Mouse (Mus musculus): ENCODE measurements around the gene Mrvi1.

Mrvi1 gene

DNA sequence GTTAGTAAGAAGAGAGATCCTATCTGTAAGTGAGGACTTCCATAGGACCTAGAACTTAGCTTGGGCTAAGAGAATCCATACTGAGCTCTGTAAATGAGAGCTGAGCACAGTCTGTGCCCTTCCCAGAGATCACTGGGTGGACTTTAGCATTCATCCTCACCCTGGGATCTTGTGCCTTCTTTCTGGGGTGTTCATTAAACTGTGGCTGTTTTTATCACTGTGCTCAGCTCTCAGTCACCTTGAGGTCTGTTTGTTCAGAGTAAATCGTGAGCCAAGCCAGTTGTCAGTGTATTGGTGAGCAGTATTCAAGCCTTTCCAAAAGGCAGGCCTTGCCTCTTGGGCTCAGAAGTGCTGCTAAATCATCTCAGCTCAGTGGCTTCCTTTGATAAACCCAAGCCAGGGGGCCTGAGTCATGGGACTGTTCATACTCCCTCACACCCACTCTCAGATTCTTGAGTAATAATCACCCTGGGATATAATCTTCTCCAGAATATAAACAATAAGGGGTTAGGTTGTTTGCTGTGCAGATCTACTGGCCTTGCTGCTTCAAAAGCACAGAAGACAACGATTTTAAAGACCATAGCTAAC, 100.4 kb downstream of the Mrvi1 start:
- DNase-seq (ENCODE audit: low spot score) = no peak

DNA sequence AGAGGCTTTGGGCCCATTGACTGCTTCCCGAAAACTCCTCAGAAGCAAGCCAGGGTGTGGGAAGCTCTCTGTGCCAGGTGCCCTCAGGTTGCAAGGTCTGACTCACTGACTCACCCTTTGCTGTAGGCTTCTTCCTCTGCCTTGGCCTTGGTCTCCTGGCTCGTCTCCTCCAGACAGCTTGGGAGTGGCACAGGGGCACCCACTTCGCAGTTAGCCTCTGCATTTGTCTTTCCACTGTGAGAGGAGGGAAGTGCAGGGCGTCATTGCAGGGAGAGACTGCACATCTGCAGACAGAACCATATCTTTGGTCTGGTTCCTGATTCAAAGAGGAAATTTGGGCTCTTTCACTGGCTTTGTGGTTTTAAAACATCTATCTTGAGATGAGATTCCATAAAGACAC, 104.2 kb downstream of the Mrvi1 start:
- no peak for DNase-seq (ENCODE audit: low spot score)

DNA sequence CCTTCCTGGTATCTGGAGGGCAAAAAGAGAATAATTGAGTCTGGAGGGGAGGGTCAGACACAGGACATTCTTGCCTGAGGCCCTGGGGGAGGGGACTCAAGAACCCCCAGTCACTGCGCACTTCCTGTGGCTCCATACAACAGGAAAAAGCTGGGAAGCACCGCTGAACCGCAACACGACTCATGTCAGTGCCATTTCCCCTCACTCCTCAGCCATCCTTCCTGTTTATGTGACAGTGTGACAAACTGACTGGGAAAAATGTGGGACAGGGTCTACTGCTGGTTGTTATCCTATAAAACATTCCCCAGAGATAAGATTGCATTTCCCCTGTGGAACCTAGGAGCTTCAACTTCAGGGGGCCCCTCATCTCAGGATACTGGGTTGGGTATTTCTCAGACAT, 105.3 kb downstream of the Mrvi1 start:
- DNase-seq (ENCODE audit: low spot score) = no peak

DNA sequence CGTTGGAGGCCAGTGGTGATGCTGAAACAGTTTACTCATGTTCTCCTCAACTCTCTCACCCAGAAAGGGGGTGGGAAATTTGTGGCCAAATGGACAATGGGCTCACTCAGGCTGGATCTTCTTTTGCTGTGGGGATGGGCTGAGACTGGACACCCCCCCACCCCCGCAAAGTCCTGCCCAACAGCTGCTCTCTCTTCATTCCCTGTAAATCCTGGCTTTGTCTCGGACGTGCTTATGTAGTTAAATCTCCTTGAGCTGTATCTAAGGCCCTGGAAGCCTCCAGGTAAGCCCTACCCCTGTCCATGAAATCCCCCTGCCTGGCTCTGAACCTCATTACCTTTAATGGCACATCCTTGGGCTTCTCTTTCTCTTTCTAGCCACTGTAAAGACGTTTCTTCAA, 113.5 kb downstream of the Mrvi1 start:
- no peak for DNase-seq (ENCODE audit: low spot score)

DNA sequence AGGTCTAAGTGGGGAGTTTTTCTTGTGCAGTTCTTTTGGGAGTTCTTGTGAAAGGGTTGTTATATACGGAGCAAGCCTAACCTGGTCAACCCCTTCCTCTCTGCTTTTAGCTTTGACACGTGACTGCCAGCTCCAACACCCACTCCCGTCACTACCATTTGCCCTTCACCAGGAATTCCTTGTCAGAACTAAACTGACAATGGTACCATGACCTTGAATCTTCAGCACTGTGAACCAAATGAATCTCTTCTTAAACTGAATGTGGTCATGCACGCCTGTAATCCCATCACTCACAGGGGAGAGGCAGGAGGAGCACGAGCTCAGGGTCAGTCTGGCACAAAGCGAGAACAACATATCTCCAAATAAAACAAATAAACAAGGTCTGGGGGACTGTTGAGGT, 115.1 kb downstream of the Mrvi1 start:
- no peak for DNase-seq (ENCODE audit: low spot score)

DNA sequence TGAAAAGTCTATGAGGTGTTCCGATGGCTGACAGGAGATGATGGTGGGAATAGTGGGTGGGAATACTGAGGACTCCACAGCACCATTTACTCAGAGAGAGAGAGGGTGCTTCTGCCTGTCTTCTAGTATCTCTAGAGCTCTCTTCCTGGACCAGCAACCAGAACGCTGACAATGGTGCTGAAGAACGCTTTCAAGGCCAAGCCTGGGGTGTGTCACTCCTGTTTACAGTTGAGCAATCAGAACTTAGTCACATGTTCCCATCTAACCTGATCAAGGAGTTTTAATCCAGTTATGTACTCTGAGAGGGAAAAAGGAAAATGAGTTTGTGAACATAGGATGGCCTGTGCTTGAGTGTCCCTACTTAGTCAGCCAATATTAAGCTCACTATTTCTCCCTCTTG, 116.2 kb downstream of the Mrvi1 start:
- DNase-seq (ENCODE audit: low spot score) = no peak

DNA sequence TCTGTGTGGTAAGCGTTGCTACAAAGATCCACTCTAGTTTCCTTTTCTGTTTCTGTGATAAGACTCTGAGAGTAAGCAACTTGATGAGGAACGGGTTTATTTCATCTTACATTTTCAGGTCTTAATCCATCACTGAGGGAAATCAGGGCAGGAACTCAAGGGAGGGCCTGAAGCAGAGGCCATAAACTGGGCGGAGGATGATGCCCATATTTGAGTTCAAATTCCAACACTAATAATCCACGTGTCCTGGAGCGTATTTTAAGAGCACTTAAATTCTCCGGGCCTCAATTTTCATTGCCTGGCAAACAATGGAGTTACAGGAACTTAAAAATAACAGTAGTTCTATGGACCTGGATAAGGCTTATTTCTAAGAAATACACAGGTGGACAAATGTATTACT, 116.7 kb downstream of the Mrvi1 start:
- DNase-seq (ENCODE audit: low spot score) = no peak

DNA sequence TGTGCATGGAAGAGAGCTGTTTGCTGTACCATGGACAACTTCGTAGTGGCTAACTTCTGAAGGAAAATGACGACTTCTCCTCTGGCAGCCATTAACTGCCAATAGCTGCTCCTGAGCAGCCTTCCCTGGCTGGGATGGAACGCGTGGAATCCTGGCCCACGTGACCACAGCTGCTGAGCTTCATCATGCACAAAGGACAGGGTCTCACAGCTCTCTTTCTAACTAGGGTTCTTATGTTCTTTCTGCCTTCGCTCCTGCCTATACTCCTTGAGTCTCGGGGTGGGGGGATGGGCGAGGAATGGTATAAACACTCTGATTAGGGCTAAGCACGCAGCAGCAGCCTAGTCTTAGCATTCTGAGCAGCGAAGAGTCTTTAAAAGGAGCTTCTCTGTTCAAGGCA, 117.2 kb downstream of the Mrvi1 start:
- DNase-seq (ENCODE audit: low spot score) = no peak

DNA sequence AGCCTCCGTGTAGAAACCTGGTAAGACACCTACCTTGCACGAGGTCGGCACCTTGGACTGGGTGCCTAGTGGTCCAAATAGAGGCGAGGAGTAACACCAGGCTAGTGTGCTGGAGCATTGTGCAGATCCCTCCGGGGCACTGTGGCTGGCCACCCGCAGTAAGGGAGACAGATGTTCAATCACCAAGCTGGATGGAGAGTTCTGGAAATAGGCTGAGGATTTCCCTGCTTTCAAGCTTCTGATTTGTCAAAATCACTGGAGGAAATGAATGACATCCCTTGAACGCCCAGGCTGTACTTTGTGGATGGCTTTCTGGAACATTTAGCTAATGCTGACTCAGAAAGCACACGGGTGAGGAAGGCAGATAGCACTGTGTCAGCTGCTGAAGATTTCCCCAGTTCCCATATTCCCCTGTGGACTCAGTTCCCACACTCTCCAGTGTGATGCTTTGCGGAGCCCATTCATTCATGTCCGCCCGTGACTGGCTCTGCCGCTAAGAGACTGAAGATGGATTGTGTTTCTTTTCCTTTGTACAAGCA, 119.4 kb downstream of the Mrvi1 start, which contains the start of gene Lyve1:
Lyve1 (minus strand) TSS at position 489 of the 539 bp plus-strand sequence.
- DNase-seq (ENCODE audit: low spot score) = no peak

DNA sequence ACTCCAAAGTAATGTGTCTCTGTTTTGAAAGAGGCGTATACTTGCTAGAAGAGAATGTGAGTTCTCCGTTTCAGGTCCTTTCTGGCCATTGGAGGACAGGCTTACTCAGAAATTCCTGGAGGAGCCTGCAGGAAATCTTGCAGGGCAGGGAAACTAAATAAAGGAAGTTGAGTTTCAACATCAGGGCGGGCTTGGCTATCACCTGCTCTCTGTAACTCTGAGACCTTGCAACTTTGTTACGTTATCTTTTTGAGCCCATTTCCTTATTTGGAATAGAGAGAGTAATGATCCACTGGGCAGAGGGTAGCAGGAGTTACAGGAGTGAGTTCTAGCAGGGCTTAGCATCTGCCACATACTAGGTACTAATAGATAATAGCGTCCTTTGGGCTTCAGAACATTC, 122.1 kb downstream of the Mrvi1 start:
- no peak for DNase-seq (ENCODE audit: low spot score)

DNA sequence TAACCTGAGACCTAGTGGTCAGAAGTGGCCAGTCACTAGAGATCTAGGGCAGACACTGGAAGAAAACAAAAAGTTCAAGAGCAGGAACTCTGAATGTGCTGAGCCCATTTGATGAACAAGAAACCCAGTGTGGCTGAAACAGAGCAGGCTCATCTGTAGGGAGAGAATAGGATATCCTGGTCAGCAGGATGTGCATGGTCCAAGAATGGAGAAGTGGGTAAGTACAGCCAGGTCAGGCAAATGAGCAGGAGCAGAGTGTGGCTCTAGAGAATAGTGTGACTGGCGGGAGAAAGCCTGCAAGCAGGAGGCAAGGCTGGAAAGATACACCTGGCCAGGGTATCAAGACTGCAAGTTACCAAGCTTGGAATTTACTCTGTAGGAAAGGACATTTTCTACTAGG, 126.7 kb downstream of the Mrvi1 start:
- DNase-seq (ENCODE audit: low spot score) = no peak

DNA sequence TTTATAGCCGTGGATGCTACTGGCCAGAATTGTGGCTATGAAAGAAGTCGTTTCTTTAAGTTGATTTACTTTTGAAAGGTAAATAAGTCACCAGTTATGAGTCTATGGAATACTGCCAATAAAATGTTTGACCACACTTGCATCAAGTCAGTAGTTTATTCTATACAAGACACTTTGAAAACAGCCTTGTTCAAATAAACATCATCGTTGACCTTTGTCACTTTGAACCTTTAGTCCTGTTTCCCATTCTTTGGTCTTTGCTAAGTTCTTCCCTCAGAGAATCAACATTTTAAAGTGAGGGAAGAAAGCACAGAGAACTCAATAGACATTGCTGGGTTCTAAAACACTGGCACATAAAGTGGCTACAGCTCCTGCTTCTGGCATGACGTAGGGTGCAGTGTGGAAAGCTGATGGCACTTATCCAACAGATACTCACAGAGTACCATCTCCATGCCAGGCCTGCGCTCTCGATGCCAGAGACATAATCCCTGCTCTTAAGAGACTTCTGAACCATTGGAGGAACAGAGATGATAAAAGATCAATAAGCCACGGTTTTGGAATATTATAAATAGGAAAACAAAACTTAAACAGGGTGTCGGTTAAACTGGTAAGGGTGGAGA, 127.2 kb downstream of the Mrvi1 start:
- DNase-seq (ENCODE audit: low spot score) = no peak

DNA sequence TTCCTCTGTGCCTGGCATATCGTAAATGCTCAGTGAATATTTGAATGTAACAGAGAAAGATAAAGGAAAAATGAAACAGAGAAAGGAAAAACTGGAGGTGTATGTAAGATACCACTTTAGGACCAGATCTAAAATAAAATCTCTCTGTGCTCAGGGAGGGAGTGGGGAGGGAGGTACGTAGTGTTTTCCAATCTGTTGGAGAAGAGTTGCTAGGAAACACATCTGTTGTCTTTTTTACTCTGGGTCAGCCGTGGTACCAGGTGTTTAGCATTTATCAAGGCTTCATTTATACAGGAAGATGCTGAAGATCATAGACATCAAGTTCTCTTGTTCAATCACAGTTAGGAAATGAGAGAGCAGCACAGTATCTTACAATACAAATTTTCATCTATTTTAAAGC, 127.7 kb downstream of the Mrvi1 start:
- no peak for DNase-seq (ENCODE audit: low spot score)

DNA sequence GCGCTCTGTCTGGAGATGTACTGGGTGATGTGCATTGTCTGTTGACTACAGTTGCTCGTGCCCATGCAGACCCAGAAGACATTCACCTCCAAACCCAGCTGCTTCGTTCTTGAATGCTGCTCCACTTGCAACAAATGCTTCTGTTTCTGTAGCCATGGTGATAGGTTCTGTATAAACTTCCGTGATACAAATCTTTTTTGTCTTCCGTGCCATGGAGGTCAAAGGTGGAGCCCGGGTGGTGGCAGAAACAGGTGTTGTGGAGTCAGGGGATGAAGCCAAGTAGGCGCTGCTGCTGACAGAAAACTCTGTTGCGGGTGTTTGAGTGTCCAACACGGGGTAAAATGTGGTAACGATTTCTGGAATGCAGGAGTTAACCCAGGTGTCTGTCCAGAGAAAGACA, 128.7 kb downstream of the Mrvi1 start:
- no peak for DNase-seq (ENCODE audit: low spot score)

DNA sequence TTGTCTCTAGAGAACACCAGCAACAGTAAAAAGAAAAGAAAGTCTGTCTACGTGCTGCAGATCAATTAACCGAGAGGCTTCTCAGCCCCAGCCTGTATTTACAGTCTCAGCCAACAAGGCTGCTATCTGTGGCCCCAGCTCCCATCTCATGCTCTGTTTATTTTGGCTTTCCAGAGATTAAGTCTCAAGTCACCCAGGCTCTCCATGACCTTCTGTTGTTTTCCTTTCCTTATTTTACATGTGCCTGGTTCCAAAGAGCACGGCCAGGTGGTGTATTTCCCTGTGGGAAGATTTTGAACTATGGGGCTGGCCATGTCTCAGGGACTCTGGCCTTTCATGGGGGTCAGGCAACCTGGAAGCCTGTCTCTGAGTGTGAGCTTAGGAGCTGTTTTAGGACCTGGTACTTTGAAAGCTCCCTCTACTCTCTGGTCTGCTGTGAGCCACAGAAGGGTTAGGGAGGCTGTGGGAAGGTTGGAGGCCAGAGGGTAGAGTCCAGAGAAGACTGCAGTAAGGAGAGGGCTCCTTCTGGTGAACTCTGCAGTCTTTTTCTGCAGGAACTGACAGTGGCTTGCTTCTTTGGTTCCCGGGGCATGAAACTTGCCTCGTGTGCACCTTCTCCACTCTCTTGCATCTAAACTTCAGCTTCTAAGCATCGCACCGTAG, 130.6 kb downstream of the Mrvi1 start:
- DNase-seq (ENCODE audit: low spot score) = peak; percentile 9

DNA sequence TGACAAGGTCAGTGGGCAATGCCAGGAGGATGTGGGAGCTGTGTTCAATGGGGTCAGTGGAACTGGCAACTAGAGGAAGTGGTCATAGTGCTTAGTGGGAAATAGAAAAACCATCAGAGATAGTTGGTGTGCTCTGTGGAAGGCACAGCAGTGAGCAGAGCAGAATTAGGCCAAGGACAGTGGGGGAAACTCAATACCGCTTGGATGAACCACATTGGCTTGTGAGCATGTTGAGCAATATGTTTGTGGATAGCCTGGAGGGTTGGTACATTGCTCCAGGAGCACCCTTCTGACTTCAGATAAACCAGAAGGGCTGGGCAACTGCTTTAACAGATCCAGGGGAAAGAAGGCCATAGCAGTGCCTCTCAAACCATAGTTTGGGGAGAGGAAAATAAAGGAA, 133.9 kb downstream of the Mrvi1 start:
- no peak for DNase-seq (ENCODE audit: low spot score)

DNA sequence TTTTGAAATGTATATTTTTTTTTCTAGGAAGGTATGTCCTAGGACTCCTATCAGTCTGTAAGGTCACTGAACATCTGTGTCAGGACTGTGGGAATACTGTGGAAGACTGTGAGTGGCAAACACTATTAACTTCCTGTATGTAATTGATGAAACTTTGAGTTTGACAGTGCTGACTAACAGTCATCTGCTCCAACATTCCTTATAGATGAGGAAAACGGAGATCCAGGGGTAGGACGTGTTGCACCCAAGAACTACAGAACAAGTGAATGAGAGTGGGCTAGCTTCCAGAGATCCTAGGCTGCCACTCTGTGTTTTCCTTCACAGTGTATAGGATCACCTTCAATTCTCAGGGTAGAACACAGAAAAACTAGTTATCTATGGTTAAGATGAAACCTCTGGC, 134.9 kb downstream of the Mrvi1 start:
- DNase-seq (ENCODE audit: low spot score) = no peak

DNA sequence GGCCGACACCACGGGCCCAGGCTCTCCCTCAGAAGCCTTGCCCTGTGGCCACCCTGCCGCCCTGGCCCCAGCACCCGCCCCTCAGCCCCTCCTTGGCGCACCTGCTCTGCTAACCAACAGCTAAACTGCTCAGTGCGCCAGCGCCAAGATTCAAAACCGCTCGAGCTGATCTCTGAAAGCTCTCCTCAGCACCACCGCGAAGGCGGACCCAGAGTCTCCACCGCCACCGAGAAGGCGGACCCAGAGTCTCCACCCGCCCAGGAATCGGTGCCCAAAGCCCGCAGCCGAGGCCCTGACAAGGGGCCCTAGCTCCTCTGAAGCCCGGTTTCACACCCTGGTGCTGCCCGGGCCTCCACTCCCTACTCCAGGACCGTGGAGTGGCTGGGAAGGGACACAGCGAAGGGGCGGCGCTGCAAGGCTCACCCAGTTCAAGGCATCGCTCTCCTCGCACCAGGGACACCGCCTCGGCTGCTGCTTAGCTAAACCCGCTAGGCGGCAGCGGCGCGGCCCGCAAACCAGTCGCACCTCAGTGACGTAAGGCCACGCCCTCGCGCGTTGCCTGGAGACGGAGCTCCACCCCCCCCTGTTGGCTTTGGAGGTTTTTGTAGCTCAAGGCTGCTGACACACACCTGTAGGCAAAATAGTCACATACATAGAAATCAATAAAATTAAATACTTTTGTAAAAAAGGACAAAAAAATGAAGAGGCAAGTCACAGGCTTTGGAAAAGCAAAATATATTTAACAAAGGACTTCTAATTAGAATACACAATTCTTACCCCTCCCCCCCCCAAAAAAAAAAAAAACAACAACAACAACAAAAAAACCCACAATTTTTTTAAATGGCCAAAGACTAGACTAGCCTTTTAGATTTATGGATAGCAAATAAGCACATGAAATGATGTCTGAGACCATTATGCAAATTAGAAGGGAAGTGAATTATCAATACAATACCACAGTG, 138.1 kb downstream of the Mrvi1 start, which contains the start of gene Rnf141:
Rnf141 (minus strand) TSS at position 542 of the 959 bp plus-strand sequence.
- DNase-seq (ENCODE audit: low spot score) = peak; percentile 90

DNA sequence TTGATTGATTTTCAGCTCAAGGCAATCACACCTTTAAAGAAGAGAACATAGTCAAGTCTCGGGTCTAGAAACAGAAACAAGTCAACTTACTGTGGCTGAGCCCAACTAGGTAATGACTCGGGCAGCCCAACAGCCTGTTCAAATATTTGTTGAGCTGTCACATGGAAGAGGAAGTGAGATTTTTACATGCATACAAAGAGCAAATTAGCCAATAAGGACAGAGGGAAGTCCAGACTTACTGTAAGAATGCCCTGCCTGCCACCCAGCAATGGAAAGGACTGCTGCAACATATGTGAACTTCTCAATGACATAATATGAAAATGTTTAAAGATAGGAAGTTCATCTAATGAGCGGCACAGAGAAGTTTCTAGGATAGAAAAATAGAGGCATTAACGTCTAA, 141.9 kb downstream of the Mrvi1 start:
- DNase-seq (ENCODE audit: low spot score) = no peak

DNA sequence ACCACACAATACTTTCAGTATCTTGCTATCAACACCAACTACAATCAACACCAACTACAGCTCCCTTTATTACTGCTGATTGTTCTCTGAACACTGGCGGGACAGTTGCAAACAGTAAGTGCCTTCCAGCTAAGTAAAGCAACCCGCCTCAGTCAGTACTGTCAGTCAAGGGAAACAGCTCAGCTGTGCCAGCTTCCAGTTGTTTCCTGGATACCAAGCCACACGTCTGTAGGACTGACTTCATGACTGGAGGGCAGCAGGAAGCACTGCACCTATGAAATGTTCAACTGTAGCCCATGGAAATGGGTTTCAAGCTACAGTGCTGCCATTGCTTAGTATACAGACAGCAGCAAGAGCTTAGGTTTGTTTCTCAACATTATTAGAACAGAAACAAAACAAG, 147.7 kb downstream of the Mrvi1 start:
- DNase-seq (ENCODE audit: low spot score) = no peak

DNA sequence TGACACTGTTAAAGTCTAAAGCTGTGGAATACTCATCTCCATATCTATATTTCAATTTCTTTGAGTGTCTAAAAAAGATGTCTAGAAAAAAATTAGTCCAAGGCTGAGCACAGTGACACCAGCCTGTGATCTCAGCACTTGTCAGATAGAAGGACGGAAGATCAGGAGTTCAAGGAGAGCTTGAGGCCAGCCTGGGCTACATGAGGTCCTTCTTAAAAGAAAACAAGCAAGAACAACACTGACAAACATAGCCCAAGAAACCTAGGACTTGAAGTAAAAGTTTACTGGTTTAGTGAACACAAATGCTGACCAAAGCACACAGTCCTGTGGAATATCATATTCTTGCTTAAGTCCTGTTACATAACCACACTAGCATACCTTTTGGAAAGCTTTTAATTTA, 148.2 kb downstream of the Mrvi1 start:
- DNase-seq (ENCODE audit: low spot score) = no peak

DNA sequence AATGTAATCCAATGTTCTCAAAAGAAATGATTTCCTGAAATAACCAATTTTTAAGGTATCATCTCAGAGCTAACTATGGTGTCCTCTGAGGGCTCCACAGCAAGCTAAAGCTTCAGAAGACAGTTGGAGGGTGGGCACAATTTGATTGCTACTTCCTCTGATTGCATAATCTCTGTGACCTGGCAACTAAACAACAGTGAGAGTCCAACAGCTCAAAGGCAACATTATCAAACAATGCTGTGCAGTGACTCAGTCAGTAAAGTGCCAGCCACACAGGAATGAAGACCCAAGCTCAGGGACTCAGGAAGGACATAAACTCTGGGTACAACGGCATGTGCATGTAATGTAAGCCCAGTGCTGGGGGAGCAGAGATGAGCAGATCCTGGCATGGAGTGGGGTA, 149.2 kb downstream of the Mrvi1 start:
- no peak for DNase-seq (ENCODE audit: low spot score)
